Mouse (Mus musculus) retina, embryonic 14.5 days (tissue): Measurements from ENCODE around the gene Arhgef16.

Experiments used
- DNase-seq: peaks from one replicate; pipeline ENCODE4 v3.0.0-alpha.2; 2015; ENCODE audit warnings: low spot score

Arhgef16 gene

GRCm38 (mm10) chr4:154229569-154229968 lies 71.9 kb downstream of the Arhgef16 start:
- DNase-seq, result no peak
